Mouse (Mus musculus) liver, embryonic 12.5 days (tissue): ENCODE data around the gene Tfap2a. TPM values are rescaled to one million over a fixed set of nuclear protein-coding genes. Genes with fewer than 3 reads are reported as not detected.

ENCODE experiments used
- ATAC-seq: fragments of 200-750 bp; cut with Nextera tagmentation; 2 replicates; pipeline ENCODE4 v1.8.0; 2017; ENCODE audit warnings: moderate number of reproducible peaks, mild to moderate bottlenecking, moderate library complexity
- H3K27ac ChIP-seq: fragments of 300-500 bp; sonication (generic); 2 replicates; pipeline ENCODE4 v1.5.1; 2016; ENCODE audit warnings: mild to moderate bottlenecking
- H3K27me3 ChIP-seq: fragments of 300-500 bp; sonication (generic); replicated peaks from 2 replicates; pipeline ENCODE4 v1.6.1; 2016; ENCODE audit warnings: mild to moderate bottlenecking, moderate library complexity
- H3K36me3 ChIP-seq: fragments of 300-500 bp; sonication (generic); 2 replicates; pipeline ENCODE4 v1.6.1; 2016; ENCODE audit warnings: mild to moderate bottlenecking, moderate library complexity
- H3K4me1 ChIP-seq: fragments of 300-500 bp; sonication (generic); 2 replicates; pipeline ENCODE4 v1.6.1; 2016
- H3K4me2 ChIP-seq: fragments of 300-500 bp; sonication (generic); 2 replicates; pipeline ENCODE4 v1.6.1; 2016; ENCODE audit warnings: mild to moderate bottlenecking, moderate library complexity
- H3K4me3 ChIP-seq: fragments of 300-500 bp; sonication (generic); 2 replicates; pipeline ENCODE4 v1.5.1; 2016; ENCODE audit warnings: mild to moderate bottlenecking, moderate library complexity
- H3K9ac ChIP-seq: fragments of 300-500 bp; sonication (generic); 2 replicates; pipeline ENCODE4 v1.6.1; 2016; ENCODE audit warnings: mild to moderate bottlenecking, moderate library complexity
- H3K9me3 ChIP-seq: fragments of 300-500 bp; sonication (generic); replicated peaks from 2 replicates; pipeline ENCODE4 v1.6.1; 2016; ENCODE audit warnings: mild to moderate bottlenecking, moderate library complexity
- WGBS: fragments of 180-500 bp; shearing (Covaris S2); methylation state at CpG from one replicate; pipeline ENCODE4 v1.1.7; 2016; ENCODE audit not compliant: insufficient replicate concordance; 5-methylcytosine and 5-hydroxymethylcytosine counted together
- polyA plus RNA-seq: library from polyadenylated mRNA; unstranded; fragments of >200 nt; fragmentation: Nextera tagmentation; extraction: Ambion mirVana; gene quantifications from 2 replicates; pipeline ENCODE4 v1.2.1, GENCODE M21; 2016

Tfap2a gene
- polyA plus RNA-seq, 1 experiment from 2014 or later: 0.07 TPM

- Histone ChIP-seq H3K9me3 (no peaks in the 10 kb centered on the region), H3K9ac (no peak overlapping the region), H3K4me3 (no peak overlapping the region), H3K4me1 (no peaks in the 10 kb centered on the region), H3K27ac (no peak overlapping the region), H3K36me3 (no peaks in the 10 kb centered on the region), H3K27me3 (peaks cover 100% of the 10 kb centered on the region), H3K4me2 (no peak overlapping the region)
- 2% methylated on average over 7 of the region's 7 CpGs for WGBS
- ATAC-seq: no peak
Observed at GRCm38 (mm10) chr13:40741436-40741835, 3.3 kb upstream of the Tfap2a start.

DNA sequence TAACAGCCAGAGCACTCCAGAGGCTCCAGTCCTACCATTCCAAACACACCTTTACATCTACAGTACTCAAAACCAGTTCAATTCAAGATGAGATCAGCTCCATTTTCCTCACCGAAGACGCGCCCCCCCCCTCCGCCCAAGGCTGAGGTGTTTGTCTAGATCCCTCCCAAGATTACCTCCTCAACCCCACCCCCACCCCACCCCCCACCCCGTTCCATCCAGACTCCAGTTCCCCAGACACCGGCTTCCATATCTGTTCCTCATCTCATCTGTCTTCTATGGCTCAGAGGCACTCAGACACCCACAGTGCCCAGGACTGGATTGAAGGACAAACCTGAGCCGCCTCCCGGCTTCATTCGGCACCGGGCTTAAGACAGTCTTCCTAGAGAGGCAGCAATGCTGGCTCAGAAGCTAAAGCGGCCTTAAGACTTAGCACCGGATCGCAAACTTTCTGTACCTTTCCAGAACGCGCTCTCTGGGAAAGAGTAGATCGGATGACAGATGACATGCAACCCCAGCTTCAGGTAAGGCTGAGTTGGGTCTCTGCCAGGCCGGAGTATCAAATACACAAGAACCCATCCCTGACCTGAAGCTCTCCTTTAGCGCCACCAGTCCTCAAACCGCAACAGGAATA lies 2.7 kb upstream of the Tfap2a start:
- no peak for ATAC-seq
- WGBS: 3% methylated on average over 19 of the region's 19 CpGs
- Histone ChIP-seq H3K4me1 (no peaks in the 10 kb centered on the region), H3K4me2 (no peak overlapping the region), H3K9me3 (no peaks in the 10 kb centered on the region), H3K27me3 (peaks cover 100% of the 10 kb centered on the region), H3K27ac (no peak overlapping the region), H3K36me3 (no peaks in the 10 kb centered on the region), H3K9ac (no peak overlapping the region), H3K4me3 (no peak overlapping the region)

- Histone ChIP-seq H3K9me3 (no peaks in the 10 kb centered on the region), H3K27me3 (peaks cover 100% of the 10 kb centered on the region), H3K36me3 (no peaks in the 10 kb centered on the region), H3K4me3 (no peak overlapping the region), H3K4me2 (no peak overlapping the region), H3K9ac (no peak overlapping the region), H3K4me1 (no peaks in the 10 kb centered on the region), H3K27ac (no peak overlapping the region)
- ATAC-seq: no peak
- WGBS: 4% methylated on average over 10 of the region's 10 CpGs
Observed at GRCm38 (mm10) chr13:40739901-40740300, 1.7 kb upstream of the Tfap2a start.

DNA sequence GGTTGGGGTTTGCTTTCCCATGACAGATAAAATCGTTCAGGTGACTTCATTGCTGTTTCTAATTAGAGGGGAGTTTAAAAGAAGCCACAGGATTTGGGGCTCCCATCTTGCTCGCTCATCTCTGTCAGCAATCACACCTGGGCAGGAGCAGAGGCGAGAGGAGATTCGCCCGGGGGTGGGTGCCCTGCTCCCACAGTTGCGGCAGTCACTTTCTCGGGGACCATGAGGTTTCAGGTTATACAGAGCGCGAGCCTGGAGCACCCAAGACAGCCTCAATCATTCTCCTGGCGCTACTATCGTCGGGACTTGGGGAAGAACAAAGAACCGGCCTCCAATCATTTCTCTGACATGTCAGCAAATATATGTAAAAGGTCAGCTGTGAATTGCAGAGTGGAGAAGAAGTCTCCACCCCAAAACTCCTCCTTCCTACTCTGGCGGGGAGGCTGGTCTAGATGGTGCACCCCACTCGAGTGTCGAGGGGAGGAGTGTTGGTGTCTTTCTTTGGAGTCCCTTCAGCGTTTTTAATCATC lies 1.0 kb upstream of the Tfap2a start:
- H3K27ac ChIP-seq: no peak overlapping the region
- H3K9me3 ChIP-seq: no peaks in the 10 kb centered on the region
- H3K4me3 ChIP-seq: no peak overlapping the region
- H3K4me2 ChIP-seq: no peak overlapping the region
- WGBS: 5% methylated on average over 17 of the region's 17 CpGs
- H3K36me3 ChIP-seq: no peaks in the 10 kb centered on the region
- H3K9ac ChIP-seq: no peak overlapping the region
- no peak for ATAC-seq
- H3K27me3 ChIP-seq: peaks cover 100% of the 10 kb centered on the region
- H3K4me1 ChIP-seq: no peaks in the 10 kb centered on the region

- WGBS: 2% methylated on average over 22 of the region's 22 CpGs
- no peak for ATAC-seq
- H3K4me2 ChIP-seq: no peak overlapping the region
Observed at GRCm38 (mm10) chr13:40737761-40738160, 415 bp downstream of the Tfap2a start.

DNA sequence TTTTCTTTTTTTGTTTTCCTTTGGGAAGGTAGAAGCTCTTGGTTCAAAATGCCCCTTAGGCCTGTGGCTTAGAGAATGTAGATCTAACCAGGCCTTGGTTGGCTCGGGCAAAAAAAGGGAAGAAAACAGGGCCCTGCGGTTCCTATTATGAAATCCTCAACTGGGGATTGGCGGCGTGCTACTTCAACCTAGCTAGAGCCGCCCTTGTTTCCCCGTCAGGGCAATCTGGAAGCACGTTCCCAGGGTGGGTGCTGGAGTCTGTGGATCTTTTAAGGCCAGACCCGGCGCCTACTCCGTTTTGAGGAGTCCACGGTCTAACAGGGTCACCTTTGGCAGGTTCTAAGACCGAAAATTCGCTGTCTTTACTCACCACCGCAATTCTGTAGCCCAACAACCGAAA lies 1.1 kb downstream of the Tfap2a start:
- H3K27me3 ChIP-seq: peaks cover 100% of the 10 kb centered on the region
- no peak for ATAC-seq
- no peaks in the 10 kb centered on the region for H3K36me3 ChIP-seq
- 3% methylated on average over 15 of the region's 15 CpGs for WGBS
- no peaks in the 10 kb centered on the region for H3K9me3 ChIP-seq
- H3K4me1 ChIP-seq: peaks cover 4% of the 10 kb centered on the region; the same call in 1 of the 2 replicates
- no peak overlapping the region for H3K4me3 ChIP-seq
- H3K9ac ChIP-seq: no peak overlapping the region
- H3K27ac ChIP-seq: no peak overlapping the region
- no peak overlapping the region for H3K4me2 ChIP-seq

More at GRCm38 (mm10) chr13:40737761-40738160, 415 bp downstream of the Tfap2a start:
- Histone ChIP-seq H3K36me3 (no peaks in the 10 kb centered on the region), H3K9ac (no peak overlapping the region), H3K27me3 (peaks cover 100% of the 10 kb centered on the region), H3K4me1 (peaks cover 4% of the 10 kb centered on the region; the same call in 1 of the 2 replicates), H3K9me3 (no peaks in the 10 kb centered on the region), H3K27ac (no peak overlapping the region), H3K4me3 (no peak overlapping the region)

GRCm38 (mm10) chr13:40736107-40736780 lies 1.9 kb downstream of the Tfap2a start:
- no peak overlapping the region for H3K9ac ChIP-seq
- WGBS: 14% methylated on average over 19 of the region's 19 CpGs
- H3K36me3 ChIP-seq: no peaks in the 10 kb centered on the region
- H3K4me1 ChIP-seq: peaks cover 7% of the 10 kb centered on the region; the same call in 1 of the 2 replicates
- H3K4me2 ChIP-seq: peak overlapping the region; percentile 23; the same call in 1 of the 2 replicates
- peak overlapping the region; percentile 28; the same call in 1 of the 2 replicates for H3K4me3 ChIP-seq
- no peaks in the 10 kb centered on the region for H3K9me3 ChIP-seq
- H3K27me3 ChIP-seq: peaks cover 100% of the 10 kb centered on the region
- no peak for ATAC-seq
- H3K27ac ChIP-seq: no peak overlapping the region

DNA sequence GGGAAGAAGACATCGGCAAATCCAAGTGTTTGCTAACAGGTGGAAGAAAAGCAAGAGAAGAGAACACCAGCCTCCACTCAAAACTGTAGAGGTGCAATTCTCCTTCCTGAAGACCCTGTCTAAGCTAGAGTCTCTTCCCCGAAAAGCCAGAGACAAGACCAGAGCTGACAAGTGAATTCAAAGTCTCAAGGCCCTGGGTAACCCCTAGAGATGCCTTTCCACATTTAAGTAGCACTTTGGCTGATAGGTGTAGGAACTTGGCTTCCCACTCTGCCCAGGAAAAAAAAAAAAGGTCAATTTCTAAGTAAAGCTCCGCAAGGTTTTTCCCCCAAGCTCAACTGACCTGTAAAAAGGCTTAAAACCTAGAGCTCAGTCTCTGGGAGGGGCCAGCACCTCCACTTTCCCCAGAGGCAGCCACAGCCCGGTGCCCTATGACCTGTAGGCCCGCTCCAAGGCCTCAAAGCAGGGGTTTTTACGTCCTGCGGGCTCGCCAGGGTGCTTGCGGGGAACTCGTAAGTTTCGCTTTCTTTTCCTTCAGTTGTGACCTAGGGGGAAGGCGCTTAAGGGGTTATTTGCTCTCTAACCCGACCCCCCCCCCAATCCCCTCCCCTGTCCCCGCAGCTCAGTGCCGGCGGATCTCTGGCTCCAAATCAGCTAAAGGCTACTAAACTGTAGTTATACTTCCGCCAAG lies 2.6 kb downstream of the Tfap2a start:
- 8% methylated on average over 17 of the region's 17 CpGs for WGBS
- no peaks in the 10 kb centered on the region for H3K36me3 ChIP-seq
- H3K4me3 ChIP-seq: peak overlapping the region; percentile 28

GRCm38 (mm10) chr13:40734316-40734965 lies 3.7 kb downstream of the Tfap2a start:
- H3K27me3 ChIP-seq: peaks cover 100% of the 10 kb centered on the region
- no peak overlapping the region for H3K9ac ChIP-seq
- H3K4me1 ChIP-seq: peaks cover 14% of the 10 kb centered on the region
- WGBS: 1% methylated on average over 33 of the region's 33 CpGs
- no peak overlapping the region; the same call in 1 of the 2 replicates for H3K4me2 ChIP-seq
- H3K9me3 ChIP-seq: no peaks in the 10 kb centered on the region
- no peak overlapping the region for H3K27ac ChIP-seq
- ATAC-seq: no peak
- 0 out of 2 replicates have a peak overlapping the region, but pooled peaks have one; percentile 11 for H3K4me3 ChIP-seq
- H3K36me3 ChIP-seq: no peaks in the 10 kb centered on the region

More for the DNA sequence above, 2.6 kb downstream of the Tfap2a start:
- H3K9ac ChIP-seq: no peak overlapping the region
- peaks cover 13% of the 10 kb centered on the region for H3K4me1 ChIP-seq
- H3K27me3 ChIP-seq: peaks cover 100% of the 10 kb centered on the region
- H3K4me2 ChIP-seq: peak overlapping the region; percentile 23; the same call in 1 of the 2 replicates
- no peak for ATAC-seq
- H3K9me3 ChIP-seq: no peaks in the 10 kb centered on the region
- H3K27ac ChIP-seq: no peak overlapping the region

DNA sequence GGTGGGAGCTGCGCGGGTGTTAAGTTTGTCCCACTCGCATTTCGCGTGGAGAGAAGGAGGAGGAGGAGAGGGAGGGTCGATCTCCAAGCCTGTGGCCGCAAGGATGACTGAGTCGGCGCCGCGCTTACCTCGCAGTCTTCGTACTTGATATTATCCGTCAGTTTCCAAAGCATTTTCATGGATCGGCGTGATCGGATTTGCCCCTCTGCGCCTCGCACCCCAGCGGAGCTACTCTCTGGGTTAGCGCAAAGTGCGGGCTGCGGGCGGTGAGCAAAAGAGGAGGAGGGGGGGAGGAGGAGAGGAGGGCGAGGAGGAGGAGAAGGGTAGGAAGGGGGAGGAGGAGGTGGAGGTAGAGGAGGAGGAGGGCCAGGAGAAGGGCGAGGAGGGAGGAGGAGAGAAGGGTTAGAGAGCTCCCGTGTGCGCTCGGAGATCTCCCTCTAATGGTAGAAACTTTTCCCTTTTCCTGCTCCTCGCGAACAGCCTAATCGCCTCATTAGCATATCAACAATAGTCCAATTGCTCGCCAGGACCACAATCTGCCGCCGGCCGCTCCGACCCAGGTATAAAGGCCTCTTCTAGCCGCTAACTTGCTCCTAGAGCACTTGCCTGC lies 4.5 kb downstream of the Tfap2a start:
- peak overlapping the region; percentile 11 for H3K4me3 ChIP-seq
- peaks cover 14% of the 10 kb centered on the region for H3K4me1 ChIP-seq
- peak overlapping the region; percentile 40 for H3K4me2 ChIP-seq
- no peak overlapping the region for H3K27ac ChIP-seq
- no peak overlapping the region for H3K9ac ChIP-seq
- no peak for ATAC-seq
- WGBS: 1% methylated on average over 37 of the region's 38 CpGs
- H3K36me3 ChIP-seq: no peaks in the 10 kb centered on the region
- no peaks in the 10 kb centered on the region for H3K9me3 ChIP-seq
- peaks cover 100% of the 10 kb centered on the region for H3K27me3 ChIP-seq

- peak overlapping the region; percentile 9; the same call in 1 of the 2 replicates for H3K4me3 ChIP-seq
- WGBS: 2% methylated on average over 30 of the region's 30 CpGs
- no peak overlapping the region for H3K27ac ChIP-seq
- no peaks in the 10 kb centered on the region for H3K9me3 ChIP-seq
- H3K4me2 ChIP-seq: peak overlapping the region; percentile 40
- peaks cover 14% of the 10 kb centered on the region for H3K4me1 ChIP-seq
- no peak for ATAC-seq
- no peak overlapping the region for H3K9ac ChIP-seq
- H3K36me3 ChIP-seq: no peaks in the 10 kb centered on the region
- peaks cover 100% of the 10 kb centered on the region for H3K27me3 ChIP-seq
Observed at GRCm38 (mm10) chr13:40732816-40733541, 5.2 kb downstream of the Tfap2a start.
